Mouse (Mus musculus) MEL (cell line): ENCODE measurements around the gene Nanos2. TPM values are rescaled to one million over a fixed set of nuclear protein-coding genes. Genes with fewer than 3 reads are reported as not detected.

Experiments
- DNase-seq: peaks from one replicate; pipeline ENCODE4 v3.0.0; 2011; ENCODE audit warnings: low read depth, low spot score
- H3K27ac ChIP-seq: 2 replicates; pipeline ENCODE4 v1.5.1; 2012; ENCODE audit warnings: low read depth, mild to moderate bottlenecking, control low read depth, low read length, moderate library complexity; ENCODE audit not compliant: control insufficient read depth
- H3K27me3 ChIP-seq, 2 experiments: fragments of 150-350 bp in 1 of 2; sonication (generic) in 1 of 2; 2 replicates each; pipeline ENCODE4 v1.6.1; 2012; ENCODE audit warnings: low read length in 2 of 2, mild to moderate bottlenecking in 2 of 2, improper control_type of control experiment in 1 of 2, moderate library complexity in 1 of 2; ENCODE audit not compliant: insufficient read depth in 2 of 2, control insufficient read depth in 1 of 2
- H3K36me3 ChIP-seq, 2 experiments: 2 replicates each; pipeline ENCODE4 v1.6.1; 2012 to 2014; ENCODE audit warnings: low read length in 2 of 2, improper control_type of control experiment in 1 of 2, inconsistent platforms in 1 of 2, mild to moderate bottlenecking in 1 of 2; ENCODE audit not compliant: insufficient read depth in 2 of 2, control insufficient read depth in 1 of 2
- H3K4me1 ChIP-seq, 2 experiments: fragments of 150-350 bp in 1 of 2; sonication (generic) in 1 of 2; 2 replicates each; pipeline ENCODE4 v1.6.1; 2012; ENCODE audit warnings: low read length in 2 of 2, improper control_type of control experiment in 1 of 2, mild to moderate bottlenecking in 1 of 2; ENCODE audit not compliant: insufficient read depth in 2 of 2, control insufficient read depth in 1 of 2
- H3K4me3 ChIP-seq, 2 experiments: fragments of 150-350 bp in 1 of 2; sonication (generic) in 1 of 2; 2 replicates each; pipeline ENCODE4 v1.5.1; 2012; ENCODE audit warnings: low read depth in 2 of 2, low read length in 2 of 2, mild to moderate bottlenecking in 2 of 2, moderate library complexity in 2 of 2, control low read depth in 1 of 2, improper control_type of control experiment in 1 of 2; ENCODE audit not compliant: control insufficient read depth in 1 of 2, insufficient read depth in 1 of 2
- H3K79me2 ChIP-seq: 2 replicates; pipeline ENCODE4 v1.6.1; 2012; ENCODE audit warnings: mild to moderate bottlenecking, low read length, moderate library complexity; ENCODE audit not compliant: control insufficient read depth, poor library complexity, insufficient read depth
- H3K9ac ChIP-seq: 2 replicates; pipeline ENCODE4 v1.6.1; 2012; ENCODE audit warnings: low read depth, mild to moderate bottlenecking, control low read depth, low read length, moderate library complexity; ENCODE audit not compliant: control insufficient read depth, poor library complexity, severe bottlenecking
- H3K9me3 ChIP-seq: fragments of 150-350 bp; sonication (generic); replicated peaks from 2 replicates; pipeline ENCODE4 v1.6.1; 2012; ENCODE audit warnings: mild to moderate bottlenecking, low read length, improper control_type of control experiment, moderate library complexity; ENCODE audit not compliant: insufficient read depth
- BHLHE40 ChIP-seq: IDR thresholded peaks from 2 replicates; pipeline ENCODE4 v1.6.1; 2012; ENCODE audit warnings: low read depth, mild to moderate bottlenecking, inconsistent platforms, low read length, improper control_type of control experiment, borderline replicate concordance
- CTCF ChIP-seq, 3 experiments: IDR thresholded peaks in 2 of 3; conservative IDR thresholded peaks in 1 of 3; 2 replicates each; pipeline ENCODE4 v1.5.1; 2011 to 2012; ENCODE audit warnings: low read length in 3 of 3, low read depth in 2 of 3, mild to moderate bottlenecking in 2 of 3, improper control_type of control experiment in 1 of 3, inconsistent platforms in 1 of 3, mixed read lengths in 1 of 3, moderate library complexity in 1 of 3; ENCODE audit not compliant: control insufficient read depth in 1 of 3, insufficient read depth in 1 of 3, poor library complexity in 1 of 3, severe bottlenecking in 1 of 3
- ELF1 ChIP-seq: IDR thresholded peaks from 2 replicates; pipeline ENCODE4 v1.6.1; 2014; ENCODE audit warnings: low read depth, mild to moderate bottlenecking, inconsistent platforms, low read length, improper control_type of control experiment, moderate library complexity
- HCFC1 ChIP-seq: IDR thresholded peaks from 2 replicates; pipeline ENCODE4 v1.6.1; 2012; ENCODE audit warnings: low read depth, mild to moderate bottlenecking, inconsistent platforms, low read length, improper control_type of control experiment, moderate library complexity
- JUND ChIP-seq: IDR thresholded peaks from 2 replicates; pipeline ENCODE4 v1.6.1; 2011; ENCODE audit warnings: low read depth, mild to moderate bottlenecking, improper control_type of control experiment, low read length
- MAZ ChIP-seq: IDR thresholded peaks from 2 replicates; pipeline ENCODE4 v1.6.1; 2012; ENCODE audit warnings: low read depth, mild to moderate bottlenecking, inconsistent platforms, low read length, improper control_type of control experiment
- MYB ChIP-seq: IDR thresholded peaks from 2 replicates; pipeline ENCODE4 v1.6.1; 2011; ENCODE audit warnings: mild to moderate bottlenecking, low read depth, low read length, improper control_type of control experiment
- NRF1 ChIP-seq: IDR thresholded peaks from 2 replicates; pipeline ENCODE4 v1.6.1; 2014; ENCODE audit warnings: low read depth, mild to moderate bottlenecking, inconsistent platforms, low read length, improper control_type of control experiment, moderate library complexity; ENCODE audit not compliant: poor library complexity, insufficient read depth, severe bottlenecking
- POLR2A ChIP-seq, 2 experiments: IDR thresholded peaks; 2 replicates each; pipeline ENCODE4 v1.6.1; 2011 to 2012; ENCODE audit warnings: low read length in 2 of 2, mild to moderate bottlenecking in 2 of 2, control low read depth in 1 of 2, improper control_type of control experiment in 1 of 2, low read depth in 1 of 2, moderate library complexity in 1 of 2; ENCODE audit not compliant: control insufficient read depth in 1 of 2, insufficient read depth in 1 of 2, poor library complexity in 1 of 2
- POLR2AphosphoS2 ChIP-seq: IDR thresholded peaks from 2 replicates; pipeline ENCODE4 v1.6.1; 2011; ENCODE audit warnings: low read length, improper control_type of control experiment
- POLR2AphosphoS5 ChIP-seq: IDR thresholded peaks from 2 replicates; pipeline ENCODE4 v1.6.1; 2012; ENCODE audit warnings: low read depth, borderline replicate concordance, mild to moderate bottlenecking, inconsistent platforms, low read length, moderate library complexity, mixed read lengths
- RAD21 ChIP-seq: IDR thresholded peaks from 2 replicates; pipeline ENCODE4 v1.6.1; 2011; ENCODE audit warnings: mild to moderate bottlenecking, low read depth, low read length, improper control_type of control experiment
- TCF12 ChIP-seq: IDR thresholded peaks from 2 replicates; pipeline ENCODE4 v1.6.1; 2014; ENCODE audit warnings: low read depth, mild to moderate bottlenecking, inconsistent platforms, low read length, improper control_type of control experiment, moderate library complexity
- ZC3H11A ChIP-seq: IDR thresholded peaks from 2 replicates; pipeline ENCODE4 v1.6.1; 2012; ENCODE audit warnings: low read depth, mild to moderate bottlenecking, inconsistent platforms, low read length, improper control_type of control experiment
- ZKSCAN1 ChIP-seq: IDR thresholded peaks from 2 replicates; pipeline ENCODE4 v1.6.1; 2012; ENCODE audit warnings: low read depth, mild to moderate bottlenecking, inconsistent platforms, low read length, improper control_type of control experiment, moderate library complexity
- ZMIZ1 ChIP-seq: IDR thresholded peaks from 2 replicates; pipeline ENCODE4 v1.6.1; 2012; ENCODE audit warnings: low read depth, mild to moderate bottlenecking, inconsistent platforms, low read length, improper control_type of control experiment, moderate library complexity
- ZNF384 ChIP-seq: IDR thresholded peaks from 2 replicates; pipeline ENCODE4 v1.6.1; 2012; ENCODE audit warnings: low read depth, mild to moderate bottlenecking, inconsistent platforms, low read length, improper control_type of control experiment
- polyA plus RNA-seq, 2 experiments: library from polyadenylated mRNA; stranded (reverse) in 1 of 2; unstranded in 1 of 2; fragments of >175 nt in 1 of 2; fragments of >200 nt in 1 of 2; gene quantifications; 2 replicates each; pipeline versions ENCODE4 v1.2.1 to v1.2.4; 2012; ENCODE audit warnings: low replicate concordance in 2 of 2, low read depth in 1 of 2; ENCODE audit not compliant: insufficient read length in 2 of 2, insufficient read depth in 1 of 2, missing spikeins in 1 of 2
- total RNA-seq: library from RNA; depleted of rRNA; stranded (reverse); fragments of 300-350 nt; gene quantifications from 2 replicates; pipeline ENCODE4 v1.2.3, GENCODE M21; 2012

The Nanos2 gene
- total and polyA plus RNA-seq, 3 experiments: not detected

- no peaks in the 10 kb centered on the region for H3K27me3 ChIP-seq
- peaks cover 5% of the 10 kb centered on the region in 2 experiments; a peak in 3 of 4 replicates for H3K4me1 ChIP-seq
- peaks cover 8% of the 10 kb centered on the region for H3K79me2 ChIP-seq
- no peak overlapping the region for H3K27ac ChIP-seq
- H3K4me3 ChIP-seq: no peak overlapping the region
- H3K36me3 ChIP-seq: peaks cover 0 to 5% of the 10 kb centered on the region in 2 experiments; a peak in 2 of 4 replicates
- H3K9ac ChIP-seq: no peak overlapping the region
- H3K9me3 ChIP-seq: no peaks in the 10 kb centered on the region
- no peak for DNase-seq
- TF ChIP-seq MYB (no peak), CTCF (IDR thresholded peaks at IDR 0.05 in 2 of 3, conservative IDR thresholded peaks at IDR 0.05 in 1 of 3; ENCODE audit: control insufficient read depth in 1 of 3, insufficient read depth in 1 of 3, low read depth in 2 of 3, low read length in 3 of 3, poor library complexity in 1 of 3, severe bottlenecking in 1 of 3) (peak in 2 of 3 experiments; percentile 13 to 19; a peak in 2 of 6 replicates)
Observed at GRCm38 (mm10) chr7:18998835-18999234, 11.6 kb downstream of the Nanos2 start.

GRCm38 (mm10) chr7:19000421-19000820 is 13.2 kb downstream of the Nanos2 start:
- H3K9ac ChIP-seq: peak overlapping the region; percentile 83
- peak overlapping the region; percentile 56 to 67 for H3K4me3 ChIP-seq
- TF ChIP-seq ZKSCAN1 (no peak), ZNF384 (no peak), JUND (no peak), MYB (no peak), BHLHE40 (no peak), ZC3H11A (no peak), MAZ (no peak), POLR2AphosphoS2 (no peak), ZMIZ1 (no peak), NRF1 (no peak), HCFC1 (no peak), POLR2AphosphoS5 (no peak), RAD21 (no peak), TCF12 (no peak), POLR2A (IDR thresholded peaks at IDR 0.05; ENCODE audit: control insufficient read depth in 1 of 2, insufficient read depth in 1 of 2, low read depth in 1 of 2, low read length in 2 of 2, poor library complexity in 1 of 2) (no peak), ELF1 (no peak)
- peak; percentile 66 for DNase-seq
- H3K4me1 ChIP-seq: peaks cover 5 to 12% of the 10 kb centered on the region in 2 experiments; a peak in 3 of 4 replicates
- peaks cover 22% of the 10 kb centered on the region for H3K79me2 ChIP-seq
- H3K27ac ChIP-seq: peak overlapping the region; percentile 25
- H3K27me3 ChIP-seq: no peaks in the 10 kb centered on the region
- no peaks in the 10 kb centered on the region for H3K9me3 ChIP-seq
- H3K36me3 ChIP-seq: peaks cover 0 to 6% of the 10 kb centered on the region in 2 experiments; a peak in 2 of 4 replicates
